In the genomic region with DNA sequence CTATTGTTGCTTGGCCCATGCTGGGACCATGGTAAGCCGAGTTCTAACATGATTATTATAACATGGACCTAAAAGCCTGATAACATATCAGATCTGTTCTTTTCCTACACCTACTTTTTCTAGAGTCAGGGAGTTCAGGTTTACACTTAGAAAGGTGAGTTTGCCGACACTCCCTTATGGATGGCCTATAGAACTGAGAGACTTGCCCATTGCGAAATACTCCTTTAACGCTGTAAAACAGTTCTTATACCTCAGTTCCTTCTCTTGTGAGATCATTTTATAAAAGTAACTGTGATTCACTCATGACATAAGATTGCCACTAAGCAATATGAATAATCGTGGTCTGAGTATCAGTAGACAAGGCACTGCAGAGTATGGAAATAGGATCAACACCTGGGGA, we compare ENCODE assay signal across 18 mouse cellular contexts.
A peak's percentile ranks its signal among the peaks of the same experiment; 100 is the strongest.
DNase-seq lines count a peak whose midpoint lies in the region; ATAC-seq and TF ChIP-seq lines count a peak whose summit lies in the region.
"Had no signal": no experiment of that assay in that cellular context is flagged by ENCODE, and none has a peak within 500 bp of the region (broad histone marks: within the 10 kb centered on the region; RNA-seq: fewer than 3 reads in every experiment).

No protein-coding gene starts in this region.

- H3K9ac ChIP-seq in intestine, postnatal 0 days (ENCODE audit: low read depth, low read length) = no peak overlapping the region
- H3K9ac ChIP-seq: embryonic facial prominence, embryonic 12.5 days; forebrain, embryonic 13.5 days; forebrain, embryonic 15.5 days; forebrain, postnatal 0 days had no signal

- 54% methylated on average over 5 of the region's 5 CpGs for WGBS in intestine, postnatal 0 days

- DNase-seq in left cerebral cortex, postnatal 14 days (ENCODE audit: low spot score in 2 of 2) = no peak
- DNase-seq: adrenal gland, adult 2 months; adrenal gland, postnatal 10 days; adrenal gland, postnatal 25 days; cerebellum, adult 11-12 months; cerebellum, adult 2 months; cerebellum, adult 9-10 months; cerebellum, postnatal 10 days; cerebellum, postnatal 25 days; forebrain, postnatal 0 days had no signal

- no peaks in the 10 kb centered on the region for H3K27me3 ChIP-seq in intestine, postnatal 0 days (replicated peaks; ENCODE audit: control insufficient read depth, insufficient read depth, low read length)
- H3K27me3 ChIP-seq: embryonic facial prominence, embryonic 12.5 days; forebrain, embryonic 13.5 days; forebrain, embryonic 15.5 days had no signal

- H3K4me1 ChIP-seq in intestine, postnatal 0 days (replicated peaks; ENCODE audit: control insufficient read depth, insufficient read depth, low read length) = no peaks in the 10 kb centered on the region
- H3K4me1 ChIP-seq: embryonic facial prominence, embryonic 12.5 days; forebrain, embryonic 13.5 days; forebrain, embryonic 15.5 days had no signal

- ATAC-seq in granulocyte monocyte progenitor cell, adult 5-6 weeks (replicated peaks; ENCODE audit: poor library complexity, severe bottlenecking) = peak; percentile 52
- ATAC-seq in intestine, postnatal 0 days = peak; percentile 69
- 0 out of 2 replicates have a peak, but pooled peaks have one; percentile 27 for ATAC-seq in megakaryocyte progenitor cell, adult 5-6 weeks (replicated peaks; ENCODE audit: poor library complexity)
- no peak for ATAC-seq in cerebellum, adult (ENCODE audit: insufficient number of reproducible peaks, low FRiP score, low TSS enrichment)
- ATAC-seq: forebrain, embryonic 13.5 days; forebrain, embryonic 15.5 days; forebrain, postnatal 0 days had no signal

- H3K4me3 ChIP-seq in intestine, postnatal 0 days (ENCODE audit: low read depth, low read length) = no peak overlapping the region
- H3K4me3 ChIP-seq: embryonic facial prominence, embryonic 10.5 days; embryonic facial prominence, embryonic 12.5 days; forebrain, embryonic 13.5 days; forebrain, embryonic 15.5 days had no signal

- TF ChIP-seq CTCF in intestine, postnatal 0 days (IDR thresholded peaks at IDR 0.05; ENCODE audit: low read depth) = no peak

- intact Hi-C loops in left cerebral cortex, postnatal 14 days (cut with DNase I) = no loop called here

- no peak overlapping the region for H3K27ac ChIP-seq in intestine, postnatal 0 days (ENCODE audit: low read depth, low read length)
- H3K27ac ChIP-seq: embryonic facial prominence, embryonic 10.5 days; embryonic facial prominence, embryonic 12.5 days; forebrain, embryonic 13.5 days; forebrain, embryonic 15.5 days had no signal

- no peaks in the 10 kb centered on the region for H3K9me3 ChIP-seq in intestine, postnatal 0 days (ENCODE audit: control insufficient read depth)
- H3K9me3 ChIP-seq: embryonic facial prominence, embryonic 10.5 days; embryonic facial prominence, embryonic 12.5 days; forebrain, embryonic 13.5 days; forebrain, embryonic 15.5 days had no signal

- no peaks in the 10 kb centered on the region for H3K36me3 ChIP-seq in intestine, postnatal 0 days (ENCODE audit: control insufficient read depth, insufficient read depth)
- H3K36me3 ChIP-seq: embryonic facial prominence, embryonic 10.5 days; embryonic facial prominence, embryonic 12.5 days; forebrain, embryonic 15.5 days had no signal

- no peak overlapping the region for H3K4me2 ChIP-seq in intestine, postnatal 0 days (replicated peaks; ENCODE audit: low read depth)
- H3K4me2 ChIP-seq: embryonic facial prominence, embryonic 12.5 days; forebrain, embryonic 13.5 days; forebrain, embryonic 15.5 days had no signal
